Mouse (Mus musculus) cerebellum, adult 8-10 months (tissue): ENCODE results near the gene Maml2.

Source experiments
- DNase-seq: peaks from one replicate; pipeline ENCODE4 v3.0.0; 2022

Maml2 gene

DNA sequence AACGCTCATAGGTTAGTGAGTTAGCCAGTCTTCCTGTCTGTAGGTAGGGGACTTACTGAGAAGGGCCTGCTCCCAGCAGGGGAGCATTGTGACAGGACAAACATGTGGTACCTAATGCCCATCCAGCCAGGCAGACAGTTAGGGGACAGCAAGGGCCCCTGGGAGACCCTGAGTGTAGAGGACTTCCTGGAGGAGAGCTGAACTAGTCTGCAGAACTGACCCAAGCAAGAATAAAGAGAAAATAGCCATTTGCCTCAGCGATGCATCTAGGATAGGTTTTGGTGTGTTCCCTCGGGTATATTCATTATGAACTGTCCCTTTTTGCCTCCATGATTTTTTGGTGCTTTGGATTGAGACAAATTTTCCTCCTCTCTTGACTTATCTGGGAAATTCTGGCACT is 199.3 kb downstream of the Maml2 start:
- DNase-seq = no peak

DNA sequence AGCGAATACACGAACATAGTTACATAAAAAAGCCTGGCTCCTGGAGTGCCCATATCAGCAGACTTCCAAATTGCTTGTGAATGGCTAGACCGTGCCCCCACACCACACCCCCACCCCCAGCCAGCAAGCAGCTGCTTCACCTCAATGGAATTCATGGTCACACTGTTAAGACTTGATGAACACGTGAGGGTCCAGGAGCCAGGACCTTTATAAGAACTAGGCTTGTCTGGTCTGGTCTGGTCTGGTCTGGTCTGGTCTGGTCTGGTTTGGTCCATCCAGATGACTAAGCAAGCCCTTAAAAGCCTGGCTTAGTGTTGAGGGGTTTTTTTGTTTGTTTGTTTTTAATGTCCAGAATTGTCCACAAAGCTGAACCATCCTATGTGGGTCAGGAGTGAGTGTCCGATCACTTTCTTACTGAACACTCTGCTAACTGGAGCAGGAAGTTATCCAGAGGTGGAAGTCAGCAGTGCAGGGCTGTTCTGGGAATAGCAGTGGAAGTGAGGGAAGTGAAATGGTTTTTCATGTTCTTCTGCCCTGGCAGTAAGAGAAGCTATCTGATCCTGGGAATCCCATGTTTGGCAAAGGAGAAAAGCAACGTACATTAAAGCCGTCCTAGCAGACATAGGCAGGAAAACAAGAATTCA is 200.1 kb downstream of the Maml2 start:
- no peak for DNase-seq

DNA sequence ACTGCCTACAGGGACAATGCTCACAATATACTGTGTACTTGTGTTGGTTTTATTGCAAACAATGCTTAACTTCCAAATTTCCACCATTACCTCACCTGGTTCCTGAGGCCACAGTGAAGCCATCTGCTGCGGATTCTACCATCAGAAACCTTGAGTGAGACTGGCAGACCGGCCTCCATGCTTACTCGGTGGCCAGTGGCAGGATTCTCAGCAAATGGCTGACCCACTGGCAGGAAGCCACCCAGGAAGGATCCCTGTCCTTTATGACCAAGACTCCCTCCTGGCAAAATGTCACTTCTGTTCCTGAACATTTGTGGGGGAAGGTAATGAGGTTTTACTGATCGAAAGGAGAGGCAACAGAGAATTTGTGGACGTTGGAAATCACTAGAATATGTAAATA is 202.3 kb downstream of the Maml2 start:
- DNase-seq = peak; percentile 69

DNA sequence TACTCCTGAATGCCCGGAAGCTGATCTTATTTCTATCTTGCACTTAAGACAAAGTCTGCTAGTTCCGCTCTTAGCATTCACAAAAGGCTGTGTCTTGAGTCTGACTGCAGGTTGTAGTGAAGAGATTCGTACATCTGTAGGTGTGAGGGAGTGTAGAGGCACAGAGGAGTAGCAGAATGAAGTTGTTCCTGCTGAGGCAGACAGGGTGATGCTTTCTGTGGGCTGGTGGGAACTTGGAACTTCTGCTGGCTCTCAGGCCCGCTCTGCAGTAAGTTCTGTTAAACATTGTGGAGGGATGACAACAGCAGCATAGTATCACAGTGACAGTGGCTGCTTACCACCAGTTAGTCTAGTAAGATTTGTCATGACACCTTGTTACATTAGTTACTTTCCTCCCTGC is 207.3 kb downstream of the Maml2 start:
- no peak for DNase-seq

DNA sequence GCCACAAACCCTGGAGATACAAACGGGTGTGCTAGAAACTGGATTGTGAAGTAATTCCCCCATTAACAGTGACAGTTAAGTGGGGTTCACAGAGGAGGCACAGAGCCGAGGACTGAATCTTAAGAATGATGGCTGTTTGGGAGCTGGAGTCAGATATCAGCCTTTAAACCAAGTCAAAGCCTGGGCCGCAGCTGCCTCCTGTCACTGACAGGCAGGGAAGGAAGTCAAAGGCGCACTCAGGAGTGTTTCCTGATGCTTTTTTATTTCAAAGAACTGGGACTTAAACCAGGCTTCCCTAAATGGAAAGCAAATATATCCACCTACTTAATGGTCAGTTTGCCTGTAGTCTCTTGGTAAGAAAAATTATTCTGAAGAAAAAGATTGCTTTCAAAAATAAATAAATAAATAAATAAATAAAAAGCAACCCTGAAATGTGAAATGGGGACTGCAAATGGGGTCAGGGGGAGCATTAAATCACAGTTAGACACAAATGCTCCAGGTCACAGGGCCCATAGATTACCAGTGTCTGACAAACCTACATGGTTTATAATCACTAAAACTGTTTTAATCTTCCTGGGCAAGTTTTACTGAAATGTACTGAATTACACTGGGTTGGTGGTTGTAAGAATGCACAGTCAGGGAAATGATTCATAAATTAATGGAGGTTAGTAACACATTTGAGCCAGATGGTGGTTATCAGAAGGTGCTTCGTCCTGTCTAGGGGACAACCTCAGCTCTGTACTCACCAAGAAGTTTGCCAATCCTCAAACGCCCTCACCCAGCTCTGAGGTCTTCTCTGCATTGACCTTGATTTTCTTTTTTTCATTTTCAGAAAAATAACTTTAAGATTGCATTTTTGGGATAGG is 209.4 kb downstream of the Maml2 start:
- no peak for DNase-seq

DNA sequence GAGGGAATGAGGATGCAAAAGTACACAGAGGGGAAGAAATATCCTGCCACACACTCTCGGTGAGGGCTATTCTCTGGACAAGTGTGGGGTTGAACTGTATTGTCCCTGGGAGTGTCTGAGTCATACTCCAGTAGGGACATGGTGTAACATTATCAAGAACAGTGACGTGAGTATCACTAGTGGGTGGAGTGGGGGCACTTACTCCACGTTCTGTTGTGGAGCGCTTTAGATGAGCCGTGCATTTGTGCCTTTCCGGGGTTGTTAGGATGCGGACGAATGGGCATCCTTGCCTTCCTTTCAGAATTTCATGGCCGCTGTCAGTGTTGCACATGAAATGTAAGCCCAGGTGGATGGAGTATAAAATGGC is 210.0 kb downstream of the Maml2 start:
- no peak for DNase-seq

DNA sequence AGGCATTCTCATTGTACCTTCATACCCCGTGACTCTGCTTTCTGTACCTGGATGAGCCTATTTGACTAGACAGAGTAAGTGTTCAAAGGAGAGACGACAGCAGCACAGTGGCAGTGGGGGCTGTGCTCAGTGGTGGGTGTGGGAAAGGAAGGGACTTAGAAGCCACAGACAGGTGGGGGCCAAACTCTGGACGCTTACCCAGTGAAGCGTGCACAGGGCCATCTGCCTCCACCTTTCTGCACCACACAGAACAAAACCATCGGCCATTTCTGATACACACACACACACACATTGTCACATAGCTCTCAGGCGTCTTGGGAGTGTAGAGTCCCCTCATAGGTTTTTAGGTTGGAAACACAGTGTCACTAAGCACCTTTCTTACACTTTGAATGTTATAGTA is 212.0 kb downstream of the Maml2 start:
- peak; percentile 65 for DNase-seq

DNA sequence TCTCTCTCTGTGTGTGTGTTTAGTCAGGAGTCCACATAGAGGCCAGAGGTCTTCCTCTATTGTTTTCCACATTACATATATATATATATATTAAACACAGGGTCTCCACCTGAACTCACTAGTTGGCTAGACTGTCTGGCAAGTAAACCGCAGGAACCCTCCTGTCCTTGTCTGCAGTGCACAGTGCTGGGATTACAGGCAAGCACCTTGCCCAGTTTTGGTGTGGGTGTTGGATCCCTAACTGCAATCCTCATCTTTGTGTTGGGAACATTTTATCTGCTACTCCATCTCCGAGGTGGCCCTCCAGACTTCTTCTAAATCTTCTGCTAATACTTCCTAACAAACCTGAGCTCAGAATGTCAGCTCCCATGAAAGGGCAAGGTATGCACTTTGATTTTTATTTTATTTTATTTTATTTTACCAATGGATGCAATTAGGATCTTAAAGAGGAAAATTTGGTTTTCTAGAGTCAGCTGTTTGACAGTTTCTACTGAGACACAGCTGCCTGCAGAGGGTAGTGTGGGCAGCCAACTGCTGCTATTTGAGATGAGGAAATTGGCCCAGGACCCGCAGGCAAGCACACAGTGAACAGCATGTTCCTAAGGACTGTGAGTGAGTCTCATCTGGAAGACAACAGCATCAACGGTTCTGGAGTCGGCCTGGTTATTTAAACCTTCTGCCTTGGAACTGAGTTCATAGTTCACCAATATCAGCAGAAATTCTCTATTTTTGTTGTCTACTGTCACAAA is 213.0 kb downstream of the Maml2 start:
- DNase-seq = no peak

DNA sequence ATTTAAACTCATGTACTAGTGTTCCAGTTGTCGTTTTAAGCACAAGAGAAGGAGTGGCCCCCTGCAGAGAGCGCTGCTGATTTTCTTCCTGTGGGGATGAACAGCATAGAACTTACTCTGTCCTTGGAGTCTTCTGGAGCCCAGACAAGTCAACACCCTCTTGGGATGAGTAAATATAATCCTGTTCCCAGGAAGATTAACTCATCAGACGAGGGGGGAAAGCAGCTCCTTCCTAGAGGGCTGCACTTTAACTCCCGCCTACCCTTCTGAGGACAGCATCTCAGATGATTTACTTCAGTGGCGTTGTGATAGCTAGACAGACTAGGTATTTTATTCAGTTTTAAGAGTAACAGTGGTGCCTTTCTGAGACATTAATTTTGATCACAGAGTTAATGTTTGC is 215.4 kb downstream of the Maml2 start:
- no peak for DNase-seq

DNA sequence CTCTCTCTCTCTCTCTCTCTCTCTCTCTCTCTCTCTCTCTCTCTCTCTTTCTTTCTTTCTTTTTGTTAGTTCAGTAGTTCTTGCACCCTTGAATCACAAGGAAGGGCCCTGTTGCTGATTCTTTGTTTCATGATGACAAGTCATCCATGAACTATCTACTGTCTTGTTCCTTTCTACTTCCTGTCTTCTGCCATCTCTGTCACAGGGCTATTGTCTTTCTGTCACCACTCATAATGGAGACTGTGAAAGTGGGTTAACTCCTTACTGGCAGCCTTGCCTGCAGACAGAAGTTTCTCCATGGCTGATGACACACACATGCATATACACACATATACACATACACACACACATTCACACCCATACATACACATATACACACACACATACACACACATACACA is 216.7 kb downstream of the Maml2 start:
- no peak for DNase-seq

DNA sequence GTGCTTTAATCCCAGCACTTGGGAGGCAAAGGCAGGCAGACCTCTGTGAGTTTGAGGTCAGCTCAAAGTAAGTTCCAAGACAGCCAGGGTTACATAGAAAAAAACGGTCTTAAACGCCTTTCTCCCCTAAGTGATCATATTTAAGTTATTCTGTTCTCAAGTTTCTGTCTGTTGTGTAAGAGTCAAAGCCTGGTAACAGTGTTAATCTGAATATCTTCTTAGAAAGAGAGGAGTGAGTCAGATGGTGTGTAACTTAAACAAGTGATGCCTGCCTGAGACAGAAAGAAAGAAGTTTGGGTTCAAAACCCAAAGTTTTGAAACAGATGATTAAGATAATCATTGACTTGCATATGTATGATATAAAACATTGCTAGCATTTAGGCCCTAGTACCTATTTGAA is 218.2 kb downstream of the Maml2 start:
- DNase-seq = no peak

DNA sequence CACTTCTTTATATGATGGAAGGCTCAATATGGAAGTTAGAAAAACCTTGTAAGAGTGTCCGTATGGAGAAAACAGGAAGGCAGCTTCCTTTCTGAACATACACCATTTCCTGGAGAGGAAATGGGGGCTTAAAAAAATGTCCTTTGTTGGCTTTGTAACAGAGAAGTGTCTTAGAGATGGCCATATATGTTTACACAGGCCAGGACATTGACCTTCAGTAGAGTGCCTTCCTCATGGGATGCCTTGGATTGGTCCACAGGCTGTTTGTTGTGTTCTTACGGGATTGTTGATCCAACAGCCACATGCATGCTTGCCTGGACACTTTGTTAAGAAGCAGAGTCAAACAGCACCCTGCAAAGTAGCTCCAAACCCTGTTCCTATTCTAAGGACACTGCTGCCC is 220.3 kb downstream of the Maml2 start:
- no peak for DNase-seq

DNA sequence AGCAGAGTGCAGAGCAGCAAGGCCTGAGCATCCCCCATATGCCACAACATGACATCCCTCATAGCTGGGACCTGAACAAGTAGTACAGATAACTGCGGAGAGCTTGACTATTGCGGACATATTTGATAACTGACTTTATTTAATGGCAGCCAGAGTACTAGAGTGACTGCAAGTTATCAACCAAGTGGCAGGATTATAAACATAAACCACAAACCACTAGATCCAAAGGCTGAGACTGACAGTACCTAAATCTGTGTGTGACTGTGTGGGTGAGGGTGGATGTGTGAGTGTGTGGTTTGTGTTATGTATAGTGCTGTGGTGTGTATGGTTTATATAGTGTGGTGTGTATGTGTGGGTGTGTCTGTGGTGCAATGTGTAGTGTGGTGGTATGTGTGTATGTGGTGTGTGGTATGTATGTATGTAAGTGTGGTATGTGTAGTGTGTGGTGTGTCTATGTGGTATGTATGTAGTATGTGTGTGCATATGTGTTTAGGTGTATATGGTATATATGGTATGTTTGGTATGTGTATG is 220.7 kb downstream of the Maml2 start:
- no peak for DNase-seq

DNA sequence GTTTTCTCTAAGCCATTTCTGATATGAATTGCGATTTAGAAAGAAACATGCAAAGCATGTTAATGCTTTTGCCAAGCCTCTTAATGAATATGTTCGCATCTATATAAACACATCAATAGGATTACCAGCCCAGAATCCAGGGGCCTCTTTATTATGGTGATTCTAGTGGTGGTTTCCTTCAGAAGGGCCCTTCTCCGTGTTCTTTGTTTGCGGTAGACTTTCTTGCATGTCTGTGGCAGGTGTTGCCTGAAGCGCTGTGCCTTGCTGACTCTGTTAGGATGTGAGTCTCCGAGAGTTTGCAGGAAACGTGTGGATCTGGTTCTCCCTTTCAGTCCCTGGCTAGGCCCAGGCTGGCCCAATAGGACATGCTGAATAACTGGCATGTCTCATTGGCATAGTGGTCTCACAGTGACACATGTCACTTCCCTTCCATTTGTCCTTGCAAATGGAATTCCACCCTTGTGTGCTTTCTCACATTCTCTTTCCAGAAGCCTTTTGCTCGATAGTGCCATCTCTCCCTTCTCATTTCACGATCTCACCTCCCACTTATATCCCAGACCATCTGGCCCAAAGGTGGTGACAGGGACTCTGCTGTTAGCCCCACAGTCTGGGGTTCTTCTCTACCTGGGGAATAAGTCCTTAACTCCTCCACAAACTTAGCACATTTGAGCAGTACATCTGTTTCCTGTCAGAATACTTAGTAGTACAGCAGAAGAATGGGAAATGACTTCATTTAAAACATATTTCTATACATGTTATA is 224.5 kb downstream of the Maml2 start:
- no peak for DNase-seq

DNA sequence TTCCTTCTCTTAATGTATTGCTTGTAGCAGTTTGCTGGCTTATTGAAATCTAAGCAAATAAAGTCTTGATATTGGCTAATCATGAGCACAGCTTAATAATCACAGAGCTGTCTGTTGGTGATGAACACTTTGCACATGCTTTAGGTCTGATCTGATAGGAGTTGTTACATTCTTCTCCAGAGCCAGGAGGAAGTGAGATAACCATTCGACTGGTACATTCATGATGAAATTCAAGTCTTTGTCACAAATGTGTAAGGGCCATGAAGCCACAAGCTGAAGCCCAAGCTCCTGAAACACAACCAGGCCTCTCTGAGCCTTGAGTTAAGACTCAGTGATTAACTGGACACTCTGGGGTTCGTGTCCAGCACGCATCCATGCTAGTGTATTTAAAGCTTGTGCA is 225.3 kb downstream of the Maml2 start:
- DNase-seq = no peak

DNA sequence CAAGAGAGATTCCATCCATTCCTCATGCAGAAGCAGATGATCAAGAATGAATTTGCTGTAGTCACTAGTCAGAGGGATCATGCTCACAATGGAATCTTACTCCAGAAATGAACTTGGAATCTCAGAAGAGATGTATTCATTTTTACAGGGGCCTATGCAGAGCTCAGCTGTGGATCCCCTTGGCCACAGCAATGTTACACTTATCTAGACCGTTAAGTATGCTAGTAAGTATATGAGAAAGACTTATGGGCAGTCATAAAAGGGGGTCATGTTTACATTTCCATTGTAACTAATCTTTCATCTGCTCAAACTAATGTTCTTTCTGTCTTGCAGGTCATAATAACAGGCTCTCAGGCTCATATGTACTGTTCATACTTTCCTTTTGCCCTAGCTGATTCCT is 227.3 kb downstream of the Maml2 start:
- DNase-seq = no peak

DNA sequence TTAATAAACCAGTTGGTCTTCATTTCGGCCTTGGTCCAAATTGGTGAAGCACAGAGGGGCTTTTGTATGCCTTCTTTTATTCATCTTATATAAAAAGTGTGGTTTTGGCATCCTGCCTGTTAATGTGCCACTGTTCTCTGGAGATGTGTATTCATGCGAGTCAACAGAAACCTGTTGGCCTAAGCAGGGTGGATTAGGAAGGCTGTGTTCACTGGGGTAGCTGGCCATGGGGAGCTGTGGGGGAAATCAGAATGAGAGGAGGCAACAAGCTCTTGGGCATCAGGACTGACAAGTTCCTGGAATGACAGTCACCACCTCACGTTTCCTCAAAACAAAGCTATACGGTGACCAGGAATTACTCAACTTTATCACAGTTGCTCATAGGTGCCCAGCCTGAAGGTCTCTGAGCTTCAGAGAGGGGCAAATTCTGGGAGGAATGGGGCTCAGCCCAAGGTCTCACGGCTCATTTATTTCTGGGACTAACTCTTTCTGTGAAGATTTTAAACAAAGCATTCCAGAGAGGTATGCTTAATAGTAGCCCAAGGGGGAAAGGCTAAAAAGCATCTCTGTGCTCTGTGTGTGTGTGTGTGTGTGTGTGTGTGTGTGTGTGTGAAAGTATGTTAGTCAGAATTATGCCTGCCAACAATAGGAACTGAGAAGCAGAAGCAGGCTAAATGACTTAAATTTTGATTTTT is 228.0 kb downstream of the Maml2 start:
- DNase-seq = no peak

DNA sequence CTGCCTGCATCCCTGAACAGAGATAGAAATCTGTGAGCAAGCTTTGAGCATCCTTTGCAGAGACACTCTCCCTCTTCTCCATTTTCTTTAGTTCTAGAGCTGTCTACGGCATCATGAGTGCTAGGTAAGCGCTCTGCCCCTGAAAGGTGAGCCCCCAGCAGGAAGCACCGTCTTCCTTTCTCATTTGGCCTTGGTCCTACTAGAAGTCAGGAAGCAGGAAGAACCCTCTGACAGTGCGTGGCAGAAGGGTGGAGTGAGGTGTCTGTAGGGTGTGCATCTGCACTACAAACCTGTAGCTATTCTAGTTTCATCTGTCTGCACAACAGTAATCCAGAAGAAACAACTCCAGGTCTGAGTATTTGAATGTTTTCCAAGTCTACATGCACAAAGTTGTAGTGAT is 232.8 kb downstream of the Maml2 start:
- no peak for DNase-seq

DNA sequence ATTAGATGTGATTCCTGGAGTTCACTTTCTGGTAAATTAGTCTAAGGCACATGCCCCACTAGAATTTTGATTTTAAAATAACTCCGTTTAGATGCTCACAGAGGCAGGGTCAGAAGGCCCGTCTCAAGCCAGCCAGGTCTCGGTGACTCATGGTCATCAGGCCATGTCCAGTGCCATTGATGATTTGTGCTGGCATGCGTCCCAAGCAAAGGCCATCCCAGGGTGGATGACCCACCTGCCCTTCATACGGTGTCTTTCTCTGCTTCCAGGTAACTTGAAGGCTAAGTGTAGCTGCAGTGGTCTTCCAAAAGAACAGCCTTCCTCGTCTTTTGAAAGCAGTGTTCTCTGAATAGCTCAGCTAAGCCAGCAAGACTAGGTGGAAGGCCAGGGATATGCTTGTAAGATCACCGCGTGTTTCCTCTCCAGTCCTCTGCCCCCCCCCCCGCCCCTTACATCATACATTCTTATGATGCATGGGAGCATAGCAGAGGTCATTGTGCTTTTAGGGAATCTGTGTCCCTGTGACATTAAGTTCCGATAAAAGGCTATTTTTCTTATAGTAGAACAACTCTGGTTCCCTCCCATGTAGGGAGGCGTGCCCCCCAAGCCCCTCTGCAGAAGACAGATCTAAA is 235.4 kb downstream of the Maml2 start:
- DNase-seq = no peak

DNA sequence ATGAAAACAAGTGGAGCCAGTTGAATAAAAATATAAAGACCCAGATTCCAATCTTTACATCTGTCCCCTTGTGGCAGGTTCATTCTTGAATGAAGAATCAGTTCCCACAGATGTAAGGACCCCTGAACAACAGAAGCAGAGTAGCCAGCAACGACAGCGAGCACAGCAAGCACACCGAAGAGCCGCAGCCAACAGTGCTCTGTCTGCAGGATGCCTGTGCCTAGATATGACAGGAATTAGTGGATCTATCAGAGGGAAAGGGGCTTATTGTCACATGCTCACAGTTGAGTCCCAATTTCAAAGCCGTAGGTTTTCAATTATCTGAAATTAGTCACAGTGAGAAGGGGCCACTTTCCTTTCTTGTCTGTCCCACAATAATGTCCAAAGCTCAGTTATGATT is 238.0 kb downstream of the Maml2 start:
- DNase-seq = no peak

DNA sequence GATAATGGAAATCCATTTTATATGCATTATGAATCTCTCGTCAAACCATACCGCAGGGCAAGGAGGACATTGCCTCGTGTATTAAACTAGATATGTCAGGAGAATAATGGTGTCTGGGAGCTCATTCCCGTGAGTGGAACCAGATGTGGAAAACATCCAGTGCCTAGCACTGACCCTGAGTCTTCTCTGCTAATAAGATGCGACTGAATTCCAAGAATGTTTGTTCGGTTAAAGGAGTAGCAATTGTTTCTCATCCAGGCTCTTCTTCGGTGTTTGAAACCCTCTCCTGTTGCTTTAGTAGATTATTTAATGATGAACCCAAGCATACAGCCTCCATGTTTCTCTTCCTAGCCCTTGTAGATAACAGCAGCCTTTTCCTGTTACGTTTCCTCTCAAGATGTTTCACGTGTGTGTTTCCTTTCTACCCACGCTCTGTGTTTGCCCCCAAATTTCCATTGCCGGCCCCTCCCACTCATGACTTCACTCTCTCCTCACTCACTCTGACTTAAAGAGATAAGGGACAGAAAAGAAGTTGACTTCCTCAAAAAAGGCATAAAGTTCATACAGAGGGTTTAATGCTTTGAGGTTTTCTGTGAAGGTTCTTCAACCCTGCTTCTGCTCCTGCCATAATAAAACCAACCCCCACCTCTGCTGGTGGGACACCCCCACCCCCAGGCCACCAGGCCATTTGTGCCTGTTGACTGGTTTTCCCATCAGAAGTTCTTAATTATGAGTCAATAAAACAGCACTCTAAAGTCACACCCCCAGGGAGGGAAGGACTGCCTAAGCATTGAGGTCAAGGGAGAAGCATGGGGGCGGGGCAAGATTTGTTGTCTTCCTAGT is 238.9 kb downstream of the Maml2 start:
- DNase-seq = no peak
